Mouse (Mus musculus): ENCODE results near the gene Cryzl2.
A peak's percentile ranks its signal among the peaks of the same experiment; 100 is the strongest.

Cryzl2 gene

GRCm38 (mm10) chr1:157458421-157459208 lies at the start of gene Cryzl2:
Gene Cryzl2 (plus strand): TSS chr1:157458577.
- peak in 1 of 2 experiments; percentile 49 for DNase-seq (ENCODE audit: low spot score in 2 of 2)

- no peak for DNase-seq (ENCODE audit: low spot score in 2 of 2)
Measured at GRCm38 (mm10) chr1:157409648-157410047, 48.7 kb upstream of the Cryzl2 start.

GRCm38 (mm10) chr1:157410937-157411336 lies 47.4 kb upstream of the Cryzl2 start:
- no peak for DNase-seq (ENCODE audit: low spot score in 2 of 2)

GRCm38 (mm10) chr1:157411341-157411710 lies 47.1 kb upstream of the Cryzl2 start:
- no peak for DNase-seq (ENCODE audit: low spot score in 2 of 2)

GRCm38 (mm10) chr1:157411711-157412380 lies 46.5 kb upstream of the Cryzl2 start:
- DNase-seq (ENCODE audit: low spot score in 2 of 2) = peak; percentile 45 to 64

GRCm38 (mm10) chr1:157412454-157413369 lies 45.7 kb upstream of the Cryzl2 start, which contains the start of gene Rasal2:
Gene Rasal2 (minus strand): TSS chr1:157412595.
- peak; percentile 94 for DNase-seq (ENCODE audit: low spot score in 2 of 2)

- DNase-seq (ENCODE audit: low spot score in 2 of 2) = no peak
Measured at GRCm38 (mm10) chr1:157415771-157416170, 42.6 kb upstream of the Cryzl2 start.

GRCm38 (mm10) chr1:157416628-157417027 lies 41.7 kb upstream of the Cryzl2 start:
- no peak for DNase-seq (ENCODE audit: low spot score in 2 of 2)

- DNase-seq (ENCODE audit: low spot score in 2 of 2) = no peak
Measured at GRCm38 (mm10) chr1:157417414-157417813, 41.0 kb upstream of the Cryzl2 start.

GRCm38 (mm10) chr1:157417861-157418260 lies 40.5 kb upstream of the Cryzl2 start:
- no peak for DNase-seq (ENCODE audit: low spot score in 2 of 2)

GRCm38 (mm10) chr1:157425741-157426427 lies 32.5 kb upstream of the Cryzl2 start:
- DNase-seq (ENCODE audit: low spot score in 2 of 2) = no peak

GRCm38 (mm10) chr1:157426933-157427332 lies 31.4 kb upstream of the Cryzl2 start:
- no peak for DNase-seq (ENCODE audit: low spot score in 2 of 2)

- no peak for DNase-seq (ENCODE audit: low spot score in 2 of 2)
Measured at GRCm38 (mm10) chr1:157427604-157428003, 30.8 kb upstream of the Cryzl2 start.

GRCm38 (mm10) chr1:157428366-157428765 lies 30.0 kb upstream of the Cryzl2 start:
- no peak for DNase-seq (ENCODE audit: low spot score in 2 of 2)

GRCm38 (mm10) chr1:157433316-157433715 lies 25.1 kb upstream of the Cryzl2 start:
- no peak for DNase-seq (ENCODE audit: low spot score in 2 of 2)

- no peak for DNase-seq (ENCODE audit: low spot score in 2 of 2)
Measured at GRCm38 (mm10) chr1:157434404-157434803, 24.0 kb upstream of the Cryzl2 start.

GRCm38 (mm10) chr1:157435926-157436325 lies 22.5 kb upstream of the Cryzl2 start:
- no peak for DNase-seq (ENCODE audit: low spot score in 2 of 2)

- DNase-seq (ENCODE audit: low spot score in 2 of 2) = no peak
Measured at GRCm38 (mm10) chr1:157438290-157438689, 20.1 kb upstream of the Cryzl2 start.

- no peak for DNase-seq (ENCODE audit: low spot score in 2 of 2)
Measured at GRCm38 (mm10) chr1:157439101-157439500, 19.3 kb upstream of the Cryzl2 start.

- no peak for DNase-seq (ENCODE audit: low spot score in 2 of 2)
Measured at GRCm38 (mm10) chr1:157439973-157440641, 18.3 kb upstream of the Cryzl2 start.
